Mouse (Mus musculus): ENCODE data around the gene Nkd1.

Gene Nkd1

DNA sequence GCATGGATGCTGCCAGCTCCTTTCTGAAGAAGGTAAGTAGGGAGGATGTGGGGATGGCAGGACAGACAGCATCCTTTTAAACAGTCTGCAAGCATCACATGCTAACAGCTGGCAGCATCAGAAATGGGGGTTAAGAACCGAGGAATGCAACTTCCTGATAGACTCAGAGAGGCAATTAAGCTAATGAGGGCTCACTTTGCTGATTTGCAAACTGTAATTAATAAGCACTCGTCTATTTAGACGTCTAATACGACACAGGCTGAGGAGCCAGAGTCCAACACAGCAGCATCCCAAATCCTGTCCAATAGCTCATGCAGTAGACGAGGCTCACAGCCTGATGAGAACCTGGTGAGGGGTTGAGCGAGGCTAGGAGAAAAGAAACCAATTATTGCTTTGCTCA is 89.1 kb downstream of the Nkd1 start:
- DNase-seq (ENCODE audit: low read depth, low spot score): no peak

GRCm38 (mm10) chr8:88614981-88615380 is 93.8 kb downstream of the Nkd1 start:
- DNase-seq (ENCODE audit: low read depth, low spot score): no peak

DNA sequence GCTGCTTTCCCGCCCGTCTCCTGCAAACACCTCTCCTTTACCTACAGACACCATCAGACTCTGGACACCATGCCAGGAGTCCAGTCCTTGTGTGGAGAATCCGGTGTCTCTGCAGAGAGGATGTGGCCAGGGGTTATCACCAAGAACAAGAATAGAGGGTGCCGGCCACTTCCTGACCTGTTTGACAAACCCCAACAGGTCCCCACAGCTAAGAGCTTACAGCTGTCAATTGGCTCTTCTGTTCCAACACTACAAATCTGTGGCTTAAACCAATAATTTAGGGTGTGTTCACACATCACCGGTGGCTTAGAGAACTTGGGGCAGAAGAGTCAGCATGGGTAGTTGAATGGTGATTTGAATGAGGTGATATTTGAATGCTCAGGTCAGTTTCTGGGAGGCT is 97.5 kb downstream of the Nkd1 start:
- no peak for DNase-seq (ENCODE audit: low read depth, low spot score)

DNA sequence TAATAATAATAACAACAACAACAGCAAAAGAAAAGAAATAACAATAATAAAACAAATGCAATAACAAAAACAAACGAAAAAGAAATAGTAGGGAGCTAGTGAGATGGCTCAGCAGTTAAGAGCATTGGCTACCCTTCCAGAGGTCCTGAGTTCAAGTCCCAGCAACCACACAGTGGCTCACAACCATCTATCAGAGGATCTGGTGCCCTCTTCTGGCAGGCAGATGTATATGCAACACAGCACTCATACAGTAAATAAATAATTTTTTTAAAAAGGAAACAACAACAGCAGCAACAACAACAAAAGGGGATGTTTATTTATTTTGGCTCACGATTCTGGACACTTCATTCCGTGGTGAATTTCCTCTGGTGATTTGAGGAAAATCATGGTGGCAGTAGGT is 98.4 kb downstream of the Nkd1 start:
- no peak for DNase-seq (ENCODE audit: low read depth, low spot score)

DNA sequence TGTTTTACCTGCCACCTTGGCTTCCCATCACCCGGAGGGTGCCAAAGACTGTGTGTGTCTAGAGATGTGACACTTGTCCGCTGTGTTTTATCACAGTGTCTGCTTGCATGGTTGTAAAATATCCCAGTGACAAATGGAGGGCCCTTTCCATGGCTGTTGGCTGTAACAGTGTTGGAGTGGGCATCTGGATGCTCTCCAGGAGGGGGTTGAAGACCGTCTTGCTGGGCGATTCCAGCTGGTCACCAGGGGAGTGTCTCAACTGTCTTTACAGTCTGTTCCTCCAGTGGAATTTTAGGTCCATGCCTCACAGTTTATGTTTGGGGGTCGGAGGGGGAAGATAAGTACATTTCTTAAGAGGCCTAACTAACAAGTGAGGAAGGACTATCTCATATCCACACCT is 99.8 kb downstream of the Nkd1 start:
- DNase-seq (ENCODE audit: low read depth, low spot score): no peak

- peak; percentile 37 for DNase-seq (ENCODE audit: low read depth, low spot score)
These were observed 100.3 kb downstream of the Nkd1 start for GRCm38 (mm10) chr8:88621408-88621807.

GRCm38 (mm10) chr8:88623351-88623750 is 102.2 kb downstream of the Nkd1 start:
- DNase-seq (ENCODE audit: low read depth, low spot score): no peak

- no peak for DNase-seq (ENCODE audit: low read depth, low spot score)
These were observed 103.1 kb downstream of the Nkd1 start for GRCm38 (mm10) chr8:88624276-88624675.

DNA sequence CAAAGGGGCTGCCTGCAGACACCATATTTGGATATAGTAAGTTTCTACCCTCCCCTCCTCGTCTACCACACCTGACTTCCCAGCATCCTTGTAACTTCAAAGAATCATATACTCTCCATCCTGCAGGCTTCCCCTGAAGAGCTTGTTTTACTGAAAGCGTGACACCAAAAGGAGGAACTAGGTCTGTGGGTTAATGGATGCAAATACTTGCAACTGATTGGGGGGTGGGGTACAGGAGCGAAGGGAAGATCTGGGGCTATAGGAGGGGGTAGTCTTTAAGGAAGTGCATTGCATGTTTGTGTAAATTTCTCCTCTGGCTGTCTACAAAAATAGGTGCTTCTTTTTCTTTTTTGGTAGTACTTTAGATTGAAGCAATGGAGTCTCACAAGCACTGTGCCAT is 105.3 kb downstream of the Nkd1 start:
- no peak for DNase-seq (ENCODE audit: low read depth, low spot score)

DNA sequence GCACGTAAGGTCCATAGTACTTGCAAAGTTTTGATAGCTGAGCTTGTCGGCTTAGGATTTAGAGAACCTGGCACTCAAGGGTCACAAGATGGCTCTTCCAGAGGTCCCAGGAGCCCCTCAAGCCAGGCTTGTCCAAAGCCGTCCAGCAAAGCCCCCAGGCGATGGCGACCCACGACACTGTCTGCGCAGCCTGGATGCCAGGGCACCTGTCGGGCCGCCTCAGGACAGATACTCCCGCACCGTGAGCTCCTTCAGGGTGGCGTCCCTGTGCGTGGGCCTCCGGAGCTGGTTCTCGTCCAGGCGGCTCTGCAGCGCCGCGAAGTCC is 105.7 kb downstream of the Nkd1 start:
- DNase-seq (ENCODE audit: low read depth, low spot score): no peak

GRCm38 (mm10) chr8:88627265-88627991 is 106.3 kb downstream of the Nkd1 start:
- peak; percentile 79 for DNase-seq (ENCODE audit: low read depth, low spot score)

- DNase-seq (ENCODE audit: low read depth, low spot score): peak; percentile 48
These were observed 107.0 kb downstream of the Nkd1 start for GRCm38 (mm10) chr8:88628001-88628774.

DNA sequence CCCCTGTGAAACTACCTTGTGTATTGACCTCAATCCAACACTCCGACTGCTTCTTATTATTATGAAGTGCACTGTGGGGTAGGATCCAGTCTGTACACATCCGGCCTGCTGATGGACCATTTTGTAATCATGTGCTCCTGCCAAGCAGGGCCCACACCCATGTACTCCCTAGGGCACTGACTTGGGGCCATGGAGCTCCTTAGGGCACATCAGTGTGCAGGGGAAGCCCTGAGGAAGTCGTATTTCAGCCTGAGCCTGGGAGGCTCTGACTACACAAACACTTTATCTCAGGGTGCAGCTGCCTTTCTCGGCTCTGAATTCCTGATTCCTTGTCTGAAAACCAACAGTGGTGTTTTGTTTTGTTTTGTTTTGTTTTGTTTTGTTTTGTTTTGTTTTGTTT is 109.1 kb downstream of the Nkd1 start:
- no peak for DNase-seq (ENCODE audit: low read depth, low spot score)

- no peak for DNase-seq (ENCODE audit: low read depth, low spot score)
These were observed 109.9 kb downstream of the Nkd1 start for GRCm38 (mm10) chr8:88631081-88631480.

GRCm38 (mm10) chr8:88633343-88633765 is 112.2 kb downstream of the Nkd1 start:
- no peak for DNase-seq (ENCODE audit: low read depth, low spot score)

DNA sequence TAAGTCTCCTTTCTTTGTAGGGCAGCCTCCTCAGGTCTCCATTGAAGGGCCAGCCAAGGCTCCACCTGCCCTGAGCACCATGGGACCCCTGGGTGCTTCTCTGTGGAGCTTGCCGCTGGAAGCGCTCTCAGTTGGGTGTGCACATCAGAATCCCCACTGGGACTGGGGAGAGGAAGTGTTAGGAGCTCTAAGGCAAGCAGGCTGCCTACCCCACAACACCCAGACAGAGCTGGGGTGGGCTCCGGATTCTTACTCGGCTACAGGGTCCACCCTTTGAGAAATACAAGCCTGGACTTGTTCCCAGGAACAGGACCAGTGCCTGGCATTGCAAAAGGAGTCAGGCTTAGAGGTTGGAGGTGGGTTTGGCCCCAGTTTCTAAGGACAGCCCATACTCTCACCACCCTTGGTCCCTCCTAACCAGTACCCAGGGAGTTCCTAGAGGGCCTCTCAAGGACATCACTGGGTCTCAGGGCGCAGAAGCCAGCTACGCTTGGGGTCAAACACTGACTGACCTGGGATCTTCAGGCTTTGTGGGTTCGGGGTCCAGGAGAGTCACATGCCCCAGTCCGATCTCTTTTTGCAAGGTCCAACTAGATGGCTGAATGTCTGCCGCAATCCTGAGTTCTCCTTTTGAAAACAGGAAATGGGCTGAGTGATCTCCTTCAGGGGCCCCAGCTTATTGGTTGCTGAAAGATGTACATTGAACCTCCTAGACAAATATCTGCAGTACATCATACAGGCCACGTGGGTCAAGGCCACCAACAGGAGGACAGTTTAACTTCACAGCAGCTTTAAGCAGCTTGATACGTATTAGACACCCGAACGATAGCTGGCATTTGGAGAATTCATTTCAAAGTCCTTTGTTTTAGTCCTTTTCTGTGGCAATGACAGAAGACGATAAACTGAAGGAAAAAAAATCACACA is 114.6 kb downstream of the Nkd1 start, which contains the start of gene Snx20:
Gene Snx20 (minus strand): TSS at position 655 of the 924 bp plus-strand sequence.
- no peak for DNase-seq (ENCODE audit: low read depth, low spot score)

GRCm38 (mm10) chr8:88637092-88638000 is 116.2 kb downstream of the Nkd1 start:
- DNase-seq (ENCODE audit: low read depth, low spot score): no peak

- no peak for DNase-seq (ENCODE audit: low read depth, low spot score)
These were observed 117.8 kb downstream of the Nkd1 start for GRCm38 (mm10) chr8:88638908-88639307.

DNA sequence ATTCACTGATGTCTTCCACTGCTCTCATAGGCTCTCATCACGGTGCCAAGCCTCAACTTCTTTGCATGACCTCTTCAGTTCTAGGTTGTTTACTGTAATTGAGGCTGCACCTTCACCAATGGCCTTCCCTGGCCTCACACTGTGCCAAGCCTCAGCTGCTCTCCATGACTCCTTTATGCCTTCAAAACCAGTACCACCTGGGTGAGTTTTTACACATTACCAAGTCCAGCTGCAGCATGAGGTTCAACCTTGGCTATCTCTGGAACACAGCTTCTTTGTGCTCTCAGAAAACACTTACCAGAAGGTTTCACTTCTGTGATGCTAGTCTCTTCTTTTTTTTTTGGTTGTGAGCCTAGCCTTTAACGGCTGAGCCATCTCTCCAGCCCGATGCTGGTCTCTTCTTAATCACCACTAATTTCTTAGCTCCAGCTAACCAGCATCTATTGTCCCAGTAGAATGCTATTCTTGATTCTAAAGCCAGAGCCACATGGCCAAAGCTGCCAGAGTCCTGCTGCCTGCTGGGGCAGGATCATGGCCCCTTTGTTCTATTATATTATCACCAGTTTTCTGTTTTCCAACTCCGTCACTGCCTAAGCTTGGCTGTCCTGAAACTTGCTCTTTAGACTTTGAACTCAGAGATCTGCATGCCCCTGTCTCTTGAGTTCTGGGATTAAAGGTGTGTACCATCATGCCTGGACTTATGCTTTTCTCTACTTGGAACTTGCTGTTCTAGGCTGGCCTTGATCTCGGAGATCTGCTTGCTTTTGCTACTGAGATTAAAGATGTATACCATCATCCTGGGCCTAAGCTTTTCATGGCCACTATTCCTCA is 121.8 kb downstream of the Nkd1 start:
- DNase-seq (ENCODE audit: low read depth, low spot score): no peak

Data from ES-CJ7 (cell line).